Mouse (Mus musculus): ENCODE measurements around the gene Slc6a1. TPM values are rescaled to one million over a fixed set of nuclear protein-coding genes. Genes with fewer than 3 reads are reported as not detected.
"Not testable (repeated sequence)": the region's sequence is repeated elsewhere in the genome, so short reads cannot be mapped to it uniquely, and the experiment has no call there.

Slc6a1 gene
- total RNA-seq, 2 experiments from 2014 or later = 279 to 280 TPM

- DNase-seq = no peak
These were observed 8.5 kb downstream of the Slc6a1 start for GRCm38 (mm10) chr6:114290929-114291328.

- no peak for DNase-seq
These were observed 9.0 kb downstream of the Slc6a1 start for GRCm38 (mm10) chr6:114291396-114291795.

- DNase-seq = no peak
These were observed 11.1 kb downstream of the Slc6a1 start for GRCm38 (mm10) chr6:114293511-114293910.

- no peak for DNase-seq
These were observed 12.7 kb downstream of the Slc6a1 start for GRCm38 (mm10) chr6:114295086-114295485.

GRCm38 (mm10) chr6:114297260-114298002, 15.0 kb downstream of the Slc6a1 start:
- DNase-seq = peak in 1 of 2 experiments; percentile 44

GRCm38 (mm10) chr6:114299699-114300098, 17.3 kb downstream of the Slc6a1 start:
- no peak for DNase-seq

GRCm38 (mm10) chr6:114300737-114301136, 18.3 kb downstream of the Slc6a1 start:
- DNase-seq = no peak

GRCm38 (mm10) chr6:114304668-114305067, 22.2 kb downstream of the Slc6a1 start:
- DNase-seq = no peak

- DNase-seq = no peak
These were observed 38.1 kb downstream of the Slc6a1 start for GRCm38 (mm10) chr6:114320511-114320910.

GRCm38 (mm10) chr6:114321146-114321545, 38.7 kb downstream of the Slc6a1 start:
- no peak for DNase-seq

GRCm38 (mm10) chr6:114322914-114323313, 40.5 kb downstream of the Slc6a1 start:
- no peak for DNase-seq

- no peak for DNase-seq
These were observed 42.4 kb downstream of the Slc6a1 start for GRCm38 (mm10) chr6:114324808-114325207.

- DNase-seq = no peak
These were observed 47.4 kb downstream of the Slc6a1 start for GRCm38 (mm10) chr6:114329597-114330470.

- no peak for DNase-seq
These were observed 49.5 kb downstream of the Slc6a1 start for GRCm38 (mm10) chr6:114331926-114332325.

GRCm38 (mm10) chr6:114336128-114336943, 53.9 kb downstream of the Slc6a1 start:
- DNase-seq = no peak

- DNase-seq = no peak
These were observed 54.4 kb downstream of the Slc6a1 start for GRCm38 (mm10) chr6:114336944-114337215.

GRCm38 (mm10) chr6:114341381-114341780, 58.9 kb downstream of the Slc6a1 start:
- not testable (repeated sequence) for DNase-seq

- peak; percentile 49 to 53 for DNase-seq
These were observed 61.3 kb downstream of the Slc6a1 start for GRCm38 (mm10) chr6:114343740-114344139.

- peak; percentile 45 to 57 for DNase-seq
These were observed 62.7 kb downstream of the Slc6a1 start for GRCm38 (mm10) chr6:114345156-114345555.

GRCm38 (mm10) chr6:114347831-114348754, 65.7 kb downstream of the Slc6a1 start:
- DNase-seq = peak; percentile 23 to 43

- DNase-seq = no peak
These were observed 72.2 kb downstream of the Slc6a1 start for GRCm38 (mm10) chr6:114354635-114355034.

GRCm38 (mm10) chr6:114358171-114358570, 75.7 kb downstream of the Slc6a1 start:
- DNase-seq = no peak
